Mouse (Mus musculus) liver, adult 2 months (tissue): ENCODE measurements around the gene Nova1.

ENCODE experiments used
- CTCF ChIP-seq: fragments of 200-500 bp; IDR thresholded peaks from 2 replicates; pipeline ENCODE4 v1.5.1; 2011; ENCODE audit warnings: low read depth, low read length, control low read depth
- POLR2A ChIP-seq: fragments of 200-500 bp; IDR thresholded peaks from 2 replicates; pipeline ENCODE4 v1.6.1; 2011; ENCODE audit warnings: low read length, control low read depth; ENCODE audit not compliant: insufficient read depth; ENCODE audit errors: extremely low read depth

GRCm38 (mm10) chr12:46719076-46719475 is 99.7 kb downstream of the Nova1 start:
- TF ChIP-seq CTCF (no peak), POLR2A (no peak)
